Mouse (Mus musculus) C2C12 (cell line): Measurements from ENCODE around the gene Son. TPM values are rescaled to one million over a fixed set of nuclear protein-coding genes. Genes with fewer than 3 reads are reported as not detected.

Source experiments
- H3K27me3 ChIP-seq: one replicate; pipeline ENCODE4 v1.6.1; 2011; ENCODE audit not compliant: control insufficient read depth, insufficient read depth, insufficient read length
- H3K36me3 ChIP-seq: one replicate; pipeline ENCODE4 v1.6.1; 2011; ENCODE audit not compliant: control insufficient read depth, insufficient read depth
- H3K4me3 ChIP-seq: one replicate; pipeline ENCODE4 v1.5.1; 2011; ENCODE audit warnings: mild to moderate bottlenecking, control low read depth; ENCODE audit not compliant: poor library complexity, insufficient read depth, severe bottlenecking
- H3K79me2 ChIP-seq: one replicate; pipeline ENCODE4 v1.6.1; 2011; ENCODE audit not compliant: control insufficient read depth, insufficient read depth
- H3K79me3 ChIP-seq: one replicate; pipeline ENCODE4 v1.6.1; 2011; ENCODE audit warnings: low read depth, control low read depth
- H3ac ChIP-seq: one replicate; pipeline ENCODE3; 2011; ENCODE audit warnings: low read depth; ENCODE audit not compliant: control insufficient read depth, insufficient read length
- CEBPB ChIP-seq: IDR thresholded peaks from one replicate; pipeline ENCODE4 v1.6.1; 2011; ENCODE audit warnings: low read depth, mild to moderate bottlenecking, control low read depth, moderate library complexity
- CTCF ChIP-seq: IDR thresholded peaks from one replicate; pipeline ENCODE4 v1.5.1; 2011; ENCODE audit not compliant: control insufficient read depth, insufficient read depth, insufficient read length
- FOSL1 ChIP-seq: IDR thresholded peaks from one replicate; pipeline ENCODE4 v1.8.0; 2011; ENCODE audit warnings: mild to moderate bottlenecking, low read length; ENCODE audit not compliant: poor library complexity, insufficient read depth, severe bottlenecking
- MAX ChIP-seq: IDR thresholded peaks from one replicate; pipeline ENCODE4 v1.6.1; 2011; ENCODE audit warnings: mild to moderate bottlenecking, control low read depth
- MYOD1 ChIP-seq: IDR thresholded peaks from one replicate; pipeline ENCODE4 v1.6.1; 2011; ENCODE audit warnings: low read depth; ENCODE audit not compliant: control insufficient read depth, insufficient read length
- MYOG ChIP-seq: IDR thresholded peaks from one replicate; pipeline ENCODE4 v1.6.1; 2011; ENCODE audit not compliant: control insufficient read depth, insufficient read length; ENCODE audit errors: extremely low read depth
- USF1 ChIP-seq: IDR thresholded peaks from one replicate; pipeline ENCODE4 v1.6.1; 2011; ENCODE audit warnings: low read depth, mild to moderate bottlenecking, control low read depth, moderate library complexity
- polyA plus RNA-seq: library from polyadenylated mRNA; unstranded; fragments of >200 nt; fragmentation: generic; extraction: Trizol; gene quantifications from one replicate; pipeline ENCODE4 v1.2.1, GENCODE M21; 2012; ENCODE audit warnings: missing spikeins

Son gene
- polyA plus RNA-seq, 1 experiment, result 53.5 TPM

- peaks cover 38% of the 10 kb centered on the region for H3K36me3 ChIP-seq
- peaks cover 14% of the 10 kb centered on the region for H3K79me2 ChIP-seq
- H3K27me3 ChIP-seq, result no peaks in the 10 kb centered on the region
- no peak overlapping the region for H3K4me3 ChIP-seq
- peaks cover 2% of the 10 kb centered on the region for H3K79me3 ChIP-seq
- H3ac ChIP-seq, result no peak overlapping the region
- TF ChIP-seq CEBPB (no peak), CTCF (no peak), FOSL1 (no peak), USF1 (no peak), MYOG (no peak), MAX (no peak), MYOD1 (no peak)
These were observed 38.2 kb downstream of the Son start for GRCm38 (mm10) chr16:91685526-91685925.

GRCm38 (mm10) chr16:91686369-91686768, 39.1 kb downstream of the Son start:
- H3K36me3 ChIP-seq, result peaks cover 32% of the 10 kb centered on the region
- no peak overlapping the region for H3K4me3 ChIP-seq
- H3ac ChIP-seq, result no peak overlapping the region
- H3K27me3 ChIP-seq, result no peaks in the 10 kb centered on the region
- no peak for TF ChIP-seq MYOG
- TF ChIP-seq FOSL1, result no peak
- TF ChIP-seq USF1, result no peak
- TF ChIP-seq CEBPB, result no peak
- TF ChIP-seq MAX, result no peak
- TF ChIP-seq CTCF, result no peak
- no peak for TF ChIP-seq MYOD1
- H3K79me3 ChIP-seq, result peaks cover 2% of the 10 kb centered on the region
- H3K79me2 ChIP-seq, result peaks cover 14% of the 10 kb centered on the region

GRCm38 (mm10) chr16:91688023-91688618, 40.8 kb downstream of the Son start:
- peaks cover 20% of the 10 kb centered on the region for H3K36me3 ChIP-seq
- H3K79me2 ChIP-seq, result peaks cover 14% of the 10 kb centered on the region
- H3K4me3 ChIP-seq, result peak overlapping the region; percentile 68
- peak overlapping the region; percentile 92 for H3ac ChIP-seq
- no peaks in the 10 kb centered on the region for H3K27me3 ChIP-seq
- peaks cover 2% of the 10 kb centered on the region for H3K79me3 ChIP-seq
- TF ChIP-seq CEBPB (no peak), MAX (no peak), USF1 (no peak), MYOG (no peak), FOSL1 (no peak), MYOD1 (no peak)

- peak within 1 kb of the TSS; percentile 68 for H3K4me3 ChIP-seq
- H3K79me3 ChIP-seq, result peaks cover 2% of the 10 kb centered on the region
- H3ac ChIP-seq, result peak within 1 kb of the TSS; percentile 92
- H3K27me3 ChIP-seq, result no peaks in the 10 kb centered on the region
- peaks cover 14% of the 10 kb centered on the region for H3K79me2 ChIP-seq
- peaks cover 15% of the 10 kb centered on the region for H3K36me3 ChIP-seq
- TF ChIP-seq MYOG, result no peak
- TF ChIP-seq MAX, result peak; percentile 49
These were observed 41.5 kb downstream of the Son start, which contains the start of gene Donson for GRCm38 (mm10) chr16:91688619-91689334. TSS of gene Donson (minus strand) at chr16:91688770.

GRCm38 (mm10) chr16:91689791-91690190, 42.5 kb downstream of the Son start:
- peak overlapping the region; percentile 14 for H3K4me3 ChIP-seq
- TF ChIP-seq FOSL1 (no peak), MAX (no peak), MYOG (no peak), CEBPB (no peak), MYOD1 (no peak), USF1 (no peak)

GRCm38 (mm10) chr16:91694455-91695084, 47.3 kb downstream of the Son start:
- H3ac ChIP-seq, result no peak overlapping the region
- no peak overlapping the region for H3K4me3 ChIP-seq
- H3K27me3 ChIP-seq, result no peaks in the 10 kb centered on the region
- H3K79me3 ChIP-seq, result no peaks in the 10 kb centered on the region
- no peaks in the 10 kb centered on the region for H3K79me2 ChIP-seq
- TF ChIP-seq MYOG, result no peak
- peak; percentile 88 for TF ChIP-seq CTCF
- H3K36me3 ChIP-seq, result peaks cover 15% of the 10 kb centered on the region

More at GRCm38 (mm10) chr16:91689791-91690190, 42.5 kb downstream of the Son start:
- Histone ChIP-seq H3K27me3 (no peaks in the 10 kb centered on the region), H3K36me3 (peaks cover 14% of the 10 kb centered on the region), H3K79me2 (peaks cover 14% of the 10 kb centered on the region), H3K79me3 (peaks cover 2% of the 10 kb centered on the region), H3ac (peak overlapping the region; percentile 37)
